In the genomic region with DNA sequence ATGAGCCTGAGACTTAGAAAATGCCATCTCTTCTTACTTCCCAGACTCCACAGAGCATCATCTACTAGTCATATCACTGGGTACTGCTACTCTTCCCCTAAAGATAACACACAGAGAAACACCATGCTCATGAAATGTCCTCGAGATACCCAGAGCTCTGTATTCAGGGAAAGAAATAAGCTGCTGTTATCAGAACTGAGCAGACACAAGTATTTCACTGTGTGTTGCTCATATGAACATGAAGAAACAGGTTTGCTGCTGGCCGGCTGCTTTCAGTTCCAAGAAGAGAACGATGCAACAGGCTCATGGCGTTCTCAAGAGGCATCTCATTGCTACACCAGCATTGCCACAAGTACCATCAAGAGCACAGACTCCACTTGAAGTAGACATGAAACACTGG, we compare ENCODE assay signal across 14 mouse cellular contexts. TPM values are rescaled to one million over a fixed set of nuclear protein-coding genes. Genes with fewer than 3 reads are reported as not detected.
DNase-seq lines count a peak whose midpoint lies in the region; ATAC-seq and TF ChIP-seq lines count a peak whose summit lies in the region.
"Had no signal": no experiment of that assay in that cellular context is flagged by ENCODE, and none has a peak within 500 bp of the region (broad histone marks: within the 10 kb centered on the region; RNA-seq: fewer than 3 reads in every experiment).

No protein-coding gene starts in this region.

- no peak overlapping the region for H3K4me3 ChIP-seq in lung, adult 2 months (replicated peaks; ENCODE audit: extremely low read depth, low read depth, low read length)
- H3K4me3 ChIP-seq in liver, embryonic 16.5 days (ENCODE audit: low read depth, low read length), result peak overlapping the region; percentile 21; the same call in 1 of the 2 replicates
- H3K4me3 ChIP-seq in stomach, embryonic 15.5 days (replicated peaks), result no peak overlapping the region
- H3K4me3 ChIP-seq: midbrain, embryonic 10.5 days had no signal

- TF ChIP-seq POLR2A in lung, adult 2 months (IDR thresholded peaks at IDR 0.05; ENCODE audit: borderline replicate concordance, extremely low read depth, low read depth, low read length), result no peak

- H3K27me3 ChIP-seq in liver, embryonic 16.5 days (ENCODE audit: control insufficient read depth, insufficient read depth, low read depth, low read length), result no peaks in the 10 kb centered on the region
- no peaks in the 10 kb centered on the region for H3K27me3 ChIP-seq in stomach, embryonic 15.5 days (replicated peaks)

- ATAC-seq in erythroblast, adult 5-6 weeks (replicated peaks; ENCODE audit: low FRiP score, poor library complexity, severe bottlenecking), result peak; percentile 91
- ATAC-seq in liver, embryonic 16.5 days (ENCODE audit: low read depth), result peak; percentile 99
- peak; percentile 96 for ATAC-seq in stomach, embryonic 15.5 days (ENCODE audit: insufficient read depth, low FRiP score, low read depth)
- ATAC-seq: CD4-positive, CD25-positive, alpha-beta regulatory T cell, adult 4 months; forebrain, embryonic 14.5 days had no signal

- H3K36me3 ChIP-seq in liver, embryonic 16.5 days (ENCODE audit: control insufficient read depth, insufficient read depth), result peaks cover 4% of the 10 kb centered on the region; the same call in 1 of the 2 replicates
- H3K36me3 ChIP-seq in stomach, embryonic 15.5 days, result no peaks in the 10 kb centered on the region
- H3K36me3 ChIP-seq: midbrain, embryonic 10.5 days had no signal

- peak overlapping the region; percentile 99 for H3K27ac ChIP-seq in liver, embryonic 16.5 days (ENCODE audit: low read length)
- no peak overlapping the region for H3K27ac ChIP-seq in stomach, embryonic 15.5 days
- H3K27ac ChIP-seq: midbrain, embryonic 10.5 days had no signal

- 77% methylated on average over 4 of the region's 4 CpGs for WGBS in lung, adult 2 months
- 18% methylated on average over 4 of the region's 4 CpGs for WGBS in liver, embryonic 16.5 days (ENCODE audit: insufficient replicate concordance)
- 84% methylated on average over 4 of the region's 4 CpGs for WGBS in stomach, embryonic 15.5 days

- peak overlapping the region; percentile 50 for H3K9ac ChIP-seq in liver, embryonic 16.5 days (ENCODE audit: low read depth, low read length)
- no peak overlapping the region for H3K9ac ChIP-seq in stomach, embryonic 15.5 days

- H3K9me3 ChIP-seq in liver, embryonic 16.5 days (replicated peaks; ENCODE audit: control insufficient read depth, low read length), result no peaks in the 10 kb centered on the region
- no peaks in the 10 kb centered on the region for H3K9me3 ChIP-seq in stomach, embryonic 15.5 days
- H3K9me3 ChIP-seq: midbrain, embryonic 10.5 days had no signal

- TF ChIP-seq CTCF in lung, adult 2 months (IDR thresholded peaks at IDR 0.05; ENCODE audit: insufficient read depth, low read length), result no peak

- DNase-seq in lung, adult 18-20 months, result peak; percentile 51 to 70
- no peak for DNase-seq in lung, adult 2 months
- DNase-seq in layer of hippocampus, postnatal 10 days (ENCODE audit: low spot score in 2 of 2), result no peak
- no peak for DNase-seq in testis, postnatal 14 days (ENCODE audit: low spot score)
- DNase-seq: adrenal gland, postnatal 36 days; cerebellum, adult 8-10 months; gastrocnemius, postnatal 36 days; kidney, adult 8-10 months had no signal

- H3K4me1 ChIP-seq in lung, adult 2 months (ENCODE audit: control insufficient read depth, insufficient read depth, low read length), result peaks cover under 1% of the 10 kb centered on the region; the same call in 1 of the 2 replicates
- peaks cover 67% of the 10 kb centered on the region for H3K4me1 ChIP-seq in liver, embryonic 16.5 days (ENCODE audit: control insufficient read depth, low read depth, low read length)
- H3K4me1 ChIP-seq in stomach, embryonic 15.5 days, result no peaks in the 10 kb centered on the region
- H3K4me1 ChIP-seq: midbrain, embryonic 10.5 days had no signal

- H3K4me2 ChIP-seq in liver, embryonic 16.5 days (ENCODE audit: low read depth, low read length), result peak overlapping the region; percentile 56
- H3K4me2 ChIP-seq in stomach, embryonic 15.5 days, result no peak overlapping the region

RNA-seq across cellular contexts. Expression of gene Ncoa7, which starts 53.3 kb away (rescaled TPM):
- polyA plus RNA-seq in lung, adult 2 months (2012; rRNA removed), result 4.0 and 4.6 TPM in 2 replicates
- 129 and 168 TPM in 2 replicates for total RNA-seq in erythroblast, adult 5-6 weeks (2015; ENCODE audit: low replicate concordance)
- total RNA-seq in erythroblast, adult 5-6 weeks (2017; ENCODE audit: low replicate concordance), result 257 and 280 TPM in 2 replicates
- 12.4 and 12.9 TPM in 2 replicates for polyA plus RNA-seq in liver, embryonic 16.5 days (2015; fragmentation: Nextera tagmentation; extraction: Ambion mirVana)
- polyA plus RNA-seq in stomach, embryonic 15.5 days (2015; fragmentation: Nextera tagmentation; extraction: Ambion mirVana), result 10.5 and 11.6 TPM in 2 replicates
- total RNA-seq in layer of hippocampus, postnatal 10 days (2021), result 10 to 100 TPM; 88.3 to 94.8 TPM

Comparison
In these comparisons a context has a peak if more than half of its experiments do, and no peak if none do; other contexts are left out.
1. DNase-seq: peak in lung, adult 18-20 months (2 of 2); none in lung, adult 2 months (single experiment), layer of hippocampus, postnatal 10 days (0 of 2) and testis, postnatal 14 days (single experiment).
2. Peak in every context shown above with its lines, with median percentiles within 50 percentile points of each other: ATAC-seq.